Mouse (Mus musculus) intestine, embryonic 16.5 days (tissue): ENCODE results near the gene Nipal3. TPM values are rescaled to one million over a fixed set of nuclear protein-coding genes. Genes with fewer than 3 reads are reported as not detected.

Experiments used
- microRNA counts: library from miRNA; unstranded; fragments of <30 nt; microRNA quantifications from one replicate; lab custom pipeline; 2016
- microRNA-seq: library from miRNA; unstranded; fragments of <30 nt; microRNA quantifications from one replicate; pipeline ENCODE4, GENCODE M21; 2016
- polyA plus RNA-seq: library from polyadenylated mRNA; unstranded; fragments of >200 nt; fragmentation: Nextera tagmentation; extraction: Ambion mirVana; gene quantifications from 2 replicates; pipeline ENCODE4 v1.2.1, GENCODE M21; 2015

Nipal3 gene
- polyA plus RNA-seq, 1 experiment from 2014 or later, result 5.6 TPM

MicroRNA genes within 50 kb of the gene (microRNA counts, 519-probe panel; counts per million panel counts)
- 1,689 counts per million, percentile 23 among the panel's probes with 10 or more counts for microRNA mmu-miR-700 (lab: Ali Mortazavi, UCI)

Small RNAs within 50 kb of the gene (microRNA-seq; reads per million reads assigned to microRNA genes)
- gene Gm25317 (not detected), gene Mir700 (256 reads per million, percentile 61 among the genes with 10 or more reads in this experiment)

Other genes with a start within 250 kb of the Nipal3 start
- gene Clic4, start 222.2 kb downstream of the Nipal3 start, polyA plus RNA-seq, result 107 and 109 TPM in 2 replicates
- 152 and 176 TPM in 2 replicates for gene Srrm1, start 141.7 kb downstream of the Nipal3 start, polyA plus RNA-seq
- 6.1 and 7.3 TPM in 2 replicates for gene Ncmap, start 96.8 kb downstream of the Nipal3 start, polyA plus RNA-seq
- 14.1 and 14.5 TPM in 2 replicates for gene Rcan3, start 61.2 kb downstream of the Nipal3 start, polyA plus RNA-seq
- 0.27 and 0.29 TPM in 2 replicates for gene Stpg1, start 248 bp downstream of the Nipal3 start, polyA plus RNA-seq
- 2.5 and 2.9 TPM in 2 replicates for gene Grhl3, start 78.6 kb upstream of the Nipal3 start, polyA plus RNA-seq
- gene Ifnlr1, start 191.2 kb upstream of the Nipal3 start, polyA plus RNA-seq, result 4.3 and 5.2 TPM in 2 replicates
- 6.6 and 7.9 TPM in 2 replicates for gene Il22ra1, start 233.1 kb upstream of the Nipal3 start, polyA plus RNA-seq